Mouse (Mus musculus): Measurements from ENCODE around the gene H2-DMb2. TPM values are rescaled to one million over a fixed set of nuclear protein-coding genes. Genes with fewer than 3 reads are reported as not detected.

The H2-DMb2 gene
- total RNA-seq (2021), result under 1 TPM; 0.77 to 0.96 TPM
- long read RNA-seq, experiment 1, result 0 reads
- long read RNA-seq, experiment 2, result 0 reads

GRCm38 (mm10) chr17:34143033-34143432, at the start of gene H2-DMb2:
Gene H2-DMb2 (plus strand): TSS chr17:34143307.
- no peak for TF ChIP-seq CTCF (conservative IDR thresholded peaks at IDR 0.05)
- peak within 1 kb of the TSS; percentile 88 for H3K27ac ChIP-seq
- no peak within 1 kb of the TSS for H3K4me3 ChIP-seq
- no peak for DNase-seq (ENCODE audit: low spot score in 2 of 2)

DNA sequence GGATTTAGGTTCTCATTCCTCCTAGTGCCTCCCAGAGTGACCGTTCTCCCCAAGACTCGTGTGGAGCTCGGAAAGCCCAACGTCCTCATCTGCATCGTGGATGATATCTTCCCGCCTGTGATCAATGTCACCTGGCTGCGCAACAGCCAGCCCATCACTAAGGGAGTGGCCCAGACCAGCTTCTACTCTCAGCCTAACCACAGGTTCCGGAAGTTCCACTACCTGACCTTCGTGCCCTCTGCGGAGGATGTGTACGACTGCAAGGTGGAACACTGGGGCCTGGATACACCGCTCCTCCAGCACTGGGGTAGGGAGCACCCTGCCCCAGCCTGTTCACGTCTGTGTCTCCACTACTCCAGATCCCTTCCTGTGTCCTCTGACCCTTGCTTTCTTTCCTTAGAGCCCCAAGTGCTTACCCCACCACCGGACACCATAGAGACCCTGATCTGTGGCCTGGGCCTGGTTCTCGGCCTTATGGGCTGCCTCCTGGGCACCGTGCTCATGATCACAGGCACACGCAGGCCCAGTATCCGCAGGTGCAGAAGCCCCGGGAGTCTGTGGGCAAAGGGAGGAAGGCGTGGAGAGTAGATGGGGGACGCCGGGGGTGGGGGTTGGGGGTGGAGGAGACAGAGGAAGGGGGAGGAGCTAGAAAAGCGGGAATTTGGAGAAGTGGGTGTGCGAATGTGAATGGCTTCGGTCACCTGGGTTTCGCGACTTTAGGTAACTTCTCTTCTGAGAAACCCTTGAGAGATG, 48.6 kb upstream of the H2-DMb2 start:
- Histone ChIP-seq H3K4me3 (no peak overlapping the region), H3K27ac (no peak overlapping the region)
- no peak for DNase-seq (ENCODE audit: low spot score in 2 of 2)
- no peak for TF ChIP-seq CTCF (conservative IDR thresholded peaks at IDR 0.05)

DNA sequence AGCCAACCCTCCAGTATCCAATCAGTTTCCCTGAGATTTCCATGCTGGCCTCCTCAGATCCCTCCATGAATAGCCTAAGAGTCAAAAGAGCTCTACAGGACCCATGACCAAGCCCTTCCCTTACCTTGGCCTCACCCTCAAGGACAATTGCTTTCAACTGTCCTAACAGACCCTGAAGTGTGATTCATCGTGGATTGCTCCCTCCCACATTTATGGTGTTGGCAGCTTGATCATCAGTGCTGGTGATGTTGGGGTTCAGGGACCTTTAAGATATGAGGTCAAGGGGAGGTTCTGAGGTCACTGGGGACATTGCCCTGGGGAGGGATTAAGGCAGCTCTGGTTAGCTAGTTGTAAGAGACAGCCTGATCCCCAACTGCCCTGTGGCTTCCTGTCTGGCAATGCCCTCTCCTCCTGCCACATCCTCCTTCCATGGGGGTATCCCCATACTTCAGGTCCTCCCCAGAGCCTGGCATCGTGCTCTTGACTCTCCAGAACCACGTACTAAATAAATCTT, 46.6 kb upstream of the H2-DMb2 start:
- Histone ChIP-seq H3K4me3 (no peak overlapping the region), H3K27ac (no peak overlapping the region)
- no peak for TF ChIP-seq CTCF (conservative IDR thresholded peaks at IDR 0.05)
- DNase-seq (ENCODE audit: low spot score in 2 of 2), result no peak

DNA sequence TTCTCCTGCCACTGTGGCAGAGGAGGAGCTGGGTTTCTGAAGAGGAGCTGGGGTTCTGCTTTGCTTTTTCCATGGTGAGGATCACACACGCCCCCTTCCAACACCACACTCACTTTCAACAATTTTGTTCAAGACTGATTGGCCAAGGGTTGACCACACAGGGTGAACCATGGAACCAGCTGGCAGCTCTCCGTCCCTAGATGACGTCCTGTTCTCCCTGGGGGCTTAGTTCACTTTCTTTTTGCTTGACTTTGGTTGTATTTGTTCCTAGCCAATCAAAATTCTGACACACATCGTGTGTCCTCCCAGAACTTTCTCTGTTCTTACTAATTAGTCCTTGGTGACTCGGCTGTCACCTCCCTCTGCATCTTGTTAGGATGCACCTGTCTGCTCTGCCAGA, 45.8 kb upstream of the H2-DMb2 start:
- DNase-seq (ENCODE audit: low spot score in 2 of 2), result no peak
- no peak overlapping the region for H3K4me3 ChIP-seq
- TF ChIP-seq CTCF (conservative IDR thresholded peaks at IDR 0.05), result no peak
- no peak overlapping the region for H3K27ac ChIP-seq

GRCm38 (mm10) chr17:34098709-34099479, 44.2 kb upstream of the H2-DMb2 start:
- TF ChIP-seq CTCF (conservative IDR thresholded peaks at IDR 0.05), result no peak
- H3K27ac ChIP-seq, result no peak overlapping the region
- no peak overlapping the region for H3K4me3 ChIP-seq
- no peak for DNase-seq (ENCODE audit: low spot score in 2 of 2)

DNA sequence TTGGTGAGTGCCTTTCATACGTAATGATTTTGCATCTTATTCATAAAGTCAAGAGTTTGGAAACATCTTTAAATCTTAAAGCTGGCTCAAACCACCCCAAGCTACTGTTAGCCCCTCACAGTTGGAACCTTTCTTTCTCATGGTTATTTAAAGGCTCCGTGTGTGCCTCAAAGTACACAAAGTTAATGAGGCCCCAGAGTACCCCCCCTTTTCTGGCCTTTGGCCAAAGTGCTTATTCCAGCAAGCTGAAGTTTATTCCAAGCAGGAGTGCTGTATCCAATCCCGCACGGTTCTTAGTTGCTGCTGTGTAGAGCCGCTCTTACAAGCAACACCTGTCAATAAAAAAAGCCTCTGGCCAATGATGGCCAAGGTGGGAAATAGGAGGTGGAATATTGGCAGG, 43.6 kb upstream of the H2-DMb2 start:
- H3K4me3 ChIP-seq, result no peak overlapping the region
- no peak for TF ChIP-seq CTCF (conservative IDR thresholded peaks at IDR 0.05)
- no peak for DNase-seq (ENCODE audit: low spot score in 2 of 2)

GRCm38 (mm10) chr17:34101185-34101584, 41.9 kb upstream of the H2-DMb2 start:
- DNase-seq (ENCODE audit: low spot score in 2 of 2), result no peak
- Histone ChIP-seq H3K4me3 (no peak overlapping the region), H3K27ac (no peak overlapping the region)
- TF ChIP-seq CTCF (conservative IDR thresholded peaks at IDR 0.05), result no peak

More for the DNA sequence above, 43.6 kb upstream of the H2-DMb2 start:
- H3K27ac ChIP-seq, result no peak overlapping the region

DNA sequence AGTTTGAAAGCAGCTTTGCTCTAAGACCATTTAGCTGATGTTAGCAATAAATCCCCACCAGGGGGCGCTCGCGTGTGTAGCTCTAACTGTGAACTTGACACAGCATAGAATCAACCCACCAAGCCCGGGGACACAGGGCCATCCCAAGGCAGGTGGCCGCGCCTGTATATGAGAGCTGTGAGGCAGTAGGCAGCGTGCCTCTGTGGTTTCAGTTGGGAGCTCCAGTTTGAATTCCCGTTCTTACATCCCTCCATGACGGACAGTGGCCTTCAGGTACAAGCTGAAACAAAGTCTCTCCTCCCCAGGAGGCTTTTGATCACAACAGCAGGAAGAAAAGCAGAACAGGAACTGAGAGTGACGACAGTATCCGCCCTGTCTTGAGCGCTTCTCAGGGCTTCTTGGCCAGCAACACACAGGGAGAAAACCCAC, 41.5 kb upstream of the H2-DMb2 start:
- Histone ChIP-seq H3K27ac (no peak overlapping the region), H3K4me3 (peak overlapping the region; percentile 43)
- peak; percentile 97 for TF ChIP-seq CTCF (conservative IDR thresholded peaks at IDR 0.05)
- DNase-seq (ENCODE audit: low spot score in 2 of 2), result peak; percentile 72 to 95

- no peak for DNase-seq (ENCODE audit: low spot score in 2 of 2)
- TF ChIP-seq CTCF (conservative IDR thresholded peaks at IDR 0.05), result no peak
- no peak overlapping the region for H3K27ac ChIP-seq
- no peak overlapping the region for H3K4me3 ChIP-seq
Measured at GRCm38 (mm10) chr17:34102831-34103230, 40.3 kb upstream of the H2-DMb2 start.

DNA sequence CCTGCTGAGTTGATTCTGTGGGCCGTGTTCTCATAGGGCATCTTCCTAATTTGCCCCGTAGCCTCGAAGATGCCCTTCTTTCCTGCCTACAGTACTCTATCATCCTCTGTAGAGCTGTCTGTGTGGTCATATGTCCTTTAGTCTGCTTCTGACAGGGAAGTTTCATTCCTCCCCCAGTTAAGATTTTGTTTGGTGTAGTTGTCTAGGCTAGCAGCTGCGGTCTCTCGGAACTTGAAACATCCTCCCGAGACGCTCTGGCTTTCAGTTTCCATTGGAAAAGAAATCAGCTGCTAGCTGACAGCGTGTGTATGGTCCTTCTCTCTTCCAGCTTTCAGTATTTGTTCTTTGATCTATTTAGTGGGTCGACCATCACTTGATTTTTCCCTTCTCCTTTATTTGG, 38.3 kb upstream of the H2-DMb2 start:
- Histone ChIP-seq H3K27ac (no peak overlapping the region), H3K4me3 (no peak overlapping the region)
- TF ChIP-seq CTCF (conservative IDR thresholded peaks at IDR 0.05), result no peak
- DNase-seq (ENCODE audit: low spot score in 2 of 2), result no peak

GRCm38 (mm10) chr17:34106555-34106954, 36.6 kb upstream of the H2-DMb2 start:
- H3K27ac ChIP-seq, result no peak overlapping the region
- DNase-seq (ENCODE audit: low spot score in 2 of 2), result no peak
- H3K4me3 ChIP-seq, result no peak overlapping the region
- TF ChIP-seq CTCF (conservative IDR thresholded peaks at IDR 0.05), result no peak

GRCm38 (mm10) chr17:34107109-34107867, 35.8 kb upstream of the H2-DMb2 start:
- no peak overlapping the region for H3K4me3 ChIP-seq
- TF ChIP-seq CTCF (conservative IDR thresholded peaks at IDR 0.05), result no peak
- H3K27ac ChIP-seq, result no peak overlapping the region
- no peak for DNase-seq (ENCODE audit: low spot score in 2 of 2)

DNA sequence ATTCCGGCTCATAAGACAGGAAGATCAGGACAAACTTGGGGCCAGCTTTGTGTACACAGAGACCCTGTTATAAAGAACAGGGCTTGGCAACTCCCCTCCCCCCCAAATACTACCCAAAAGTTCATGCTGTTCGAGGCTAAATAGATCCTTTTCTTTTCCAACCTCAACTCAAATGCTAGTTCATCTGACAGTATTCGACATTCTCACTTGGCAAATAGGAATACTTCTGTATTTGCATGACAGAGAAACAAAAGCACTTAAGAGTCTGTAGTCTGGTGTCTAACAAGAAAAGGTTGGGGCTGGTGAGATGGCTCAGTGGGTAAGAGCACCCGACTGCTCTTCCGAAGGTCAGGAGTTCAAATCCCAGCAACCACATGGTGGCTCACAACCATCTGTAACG, 34.6 kb upstream of the H2-DMb2 start:
- DNase-seq (ENCODE audit: low spot score in 2 of 2), result no peak
- no peak overlapping the region for H3K27ac ChIP-seq
- TF ChIP-seq CTCF (conservative IDR thresholded peaks at IDR 0.05), result no peak
- no peak overlapping the region for H3K4me3 ChIP-seq
